Mouse (Mus musculus): ENCODE measurements at regions not wholly inside any gene's neighbourhood (a gene's known extent, or its start where the extent isn't known, plus 50 kb on each side); places are given as distances from the start of the nearest gene placed in this dataset.
A peak's percentile ranks its signal among the peaks of the same experiment; 100 is the strongest.

DNA sequence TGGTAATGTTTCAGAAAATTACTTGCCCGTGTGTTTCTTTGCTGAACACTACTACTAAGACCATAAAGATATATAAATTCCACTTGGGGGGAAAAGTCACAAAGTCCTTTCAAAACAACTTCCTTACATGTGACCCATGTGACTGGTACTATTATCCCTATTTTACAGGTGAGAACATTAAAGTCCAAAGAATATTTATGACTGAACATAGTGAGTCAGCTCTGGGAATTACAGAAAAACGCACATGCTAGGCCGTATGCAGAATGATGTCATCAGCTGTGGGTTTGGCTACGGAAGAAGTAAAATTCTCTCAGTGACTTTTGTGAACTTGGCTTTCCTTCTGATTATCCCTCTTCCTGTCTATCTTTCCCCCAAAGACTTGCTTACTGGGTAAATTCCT is 166.6 kb upstream of the Tent5a start:
- H3K4me1 ChIP-seq (ENCODE audit: control insufficient read depth, insufficient read depth, low read length) = peaks cover 7% of the 10 kb centered on the region; the same call in 1 of the 2 replicates
- peak overlapping the region; percentile 92 for H3K27ac ChIP-seq (ENCODE audit: insufficient read depth, low read length)
- no peak overlapping the region for H3K4me3 ChIP-seq (ENCODE audit: insufficient read depth, low read length)
- TF ChIP-seq CTCF (IDR thresholded peaks at IDR 0.05; ENCODE audit: borderline replicate concordance, insufficient read depth, low read length) (no peak), POLR2A (IDR thresholded peaks at IDR 0.05; ENCODE audit: low read depth, low read length) (no peak)

DNA sequence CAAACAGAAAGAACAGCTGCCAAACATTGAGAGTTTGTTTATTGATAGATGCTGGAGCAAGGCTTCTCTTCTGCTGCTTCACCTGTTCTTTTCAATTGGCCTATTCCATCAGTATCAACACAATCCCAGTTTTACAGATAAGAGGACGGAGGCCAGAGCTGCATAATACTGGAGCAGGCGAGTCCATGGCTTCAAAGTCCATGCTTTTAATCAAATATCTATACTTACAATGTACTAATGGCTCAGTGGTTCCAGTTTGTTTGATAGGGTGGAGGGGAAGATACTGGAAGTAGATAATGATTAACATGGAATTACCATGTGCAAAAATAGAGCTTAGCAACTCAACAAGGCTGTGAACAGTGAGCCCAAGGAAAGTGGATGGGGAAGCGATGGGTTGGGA is 163.2 kb upstream of the Tent5a start:
- Histone ChIP-seq H3K4me3 (ENCODE audit: insufficient read depth, low read length) (no peak overlapping the region), H3K4me1 (ENCODE audit: control insufficient read depth, insufficient read depth, low read length) (peaks cover 7% of the 10 kb centered on the region; the same call in 1 of the 2 replicates), H3K27ac (ENCODE audit: insufficient read depth, low read length) (no peak overlapping the region)
- TF ChIP-seq CTCF (IDR thresholded peaks at IDR 0.05; ENCODE audit: borderline replicate concordance, insufficient read depth, low read length) (no peak), POLR2A (IDR thresholded peaks at IDR 0.05; ENCODE audit: low read depth, low read length) (no peak)

DNA sequence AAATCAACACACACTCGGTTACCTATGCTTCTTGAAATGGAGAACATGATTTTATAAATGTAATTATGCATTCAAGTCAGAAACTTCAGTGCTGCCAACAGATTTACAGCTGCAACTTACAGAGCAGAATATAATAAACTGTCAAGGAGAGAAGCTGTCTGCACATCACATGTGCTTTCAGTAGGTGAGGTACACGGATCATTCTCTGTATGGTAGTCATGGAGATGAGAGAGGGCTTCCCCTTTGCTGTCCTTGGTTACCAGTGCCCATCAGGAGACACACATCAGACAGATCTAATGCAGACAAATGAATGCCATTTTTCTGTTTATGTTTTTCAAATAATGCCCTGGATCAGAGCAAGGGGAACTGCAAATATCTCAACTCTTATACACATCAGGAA is 160.8 kb upstream of the Tent5a start:
- Histone ChIP-seq H3K4me1 (ENCODE audit: control insufficient read depth, insufficient read depth, low read length) (no peaks in the 10 kb centered on the region), H3K27ac (ENCODE audit: insufficient read depth, low read length) (no peak overlapping the region), H3K4me3 (ENCODE audit: insufficient read depth, low read length) (no peak overlapping the region)
- TF ChIP-seq CTCF (IDR thresholded peaks at IDR 0.05; ENCODE audit: borderline replicate concordance, insufficient read depth, low read length) = no peak
- TF ChIP-seq POLR2A (IDR thresholded peaks at IDR 0.05; ENCODE audit: low read depth, low read length) = no peak

GRCm38 (mm10) chr9:85487052-85487668 is 160.0 kb upstream of the Tent5a start:
- Histone ChIP-seq H3K4me3 (ENCODE audit: insufficient read depth, low read length) (no peak overlapping the region), H3K27ac (ENCODE audit: insufficient read depth, low read length) (no peak overlapping the region), H3K4me1 (ENCODE audit: control insufficient read depth, insufficient read depth, low read length) (no peaks in the 10 kb centered on the region)
- TF ChIP-seq POLR2A (IDR thresholded peaks at IDR 0.05; ENCODE audit: low read depth, low read length) (no peak), CTCF (IDR thresholded peaks at IDR 0.05; ENCODE audit: borderline replicate concordance, insufficient read depth, low read length) (no peak)

GRCm38 (mm10) chr9:85485749-85486148 is 158.6 kb upstream of the Tent5a start:
- no peak overlapping the region for H3K4me3 ChIP-seq (ENCODE audit: insufficient read depth, low read length)
- H3K4me1 ChIP-seq (ENCODE audit: control insufficient read depth, insufficient read depth, low read length) = no peaks in the 10 kb centered on the region
- no peak overlapping the region for H3K27ac ChIP-seq (ENCODE audit: insufficient read depth, low read length)
- TF ChIP-seq CTCF (IDR thresholded peaks at IDR 0.05; ENCODE audit: borderline replicate concordance, insufficient read depth, low read length) (no peak), POLR2A (IDR thresholded peaks at IDR 0.05; ENCODE audit: low read depth, low read length) (no peak)

GRCm38 (mm10) chr9:85483248-85483647 is 156.1 kb upstream of the Tent5a start:
- no peak for TF ChIP-seq POLR2A (IDR thresholded peaks at IDR 0.05; ENCODE audit: low read depth, low read length)
- TF ChIP-seq CTCF (IDR thresholded peaks at IDR 0.05; ENCODE audit: borderline replicate concordance, insufficient read depth, low read length) = no peak
- Histone ChIP-seq H3K4me1 (ENCODE audit: control insufficient read depth, insufficient read depth, low read length) (no peaks in the 10 kb centered on the region), H3K4me3 (ENCODE audit: insufficient read depth, low read length) (no peak overlapping the region), H3K27ac (ENCODE audit: insufficient read depth, low read length) (no peak overlapping the region)

DNA sequence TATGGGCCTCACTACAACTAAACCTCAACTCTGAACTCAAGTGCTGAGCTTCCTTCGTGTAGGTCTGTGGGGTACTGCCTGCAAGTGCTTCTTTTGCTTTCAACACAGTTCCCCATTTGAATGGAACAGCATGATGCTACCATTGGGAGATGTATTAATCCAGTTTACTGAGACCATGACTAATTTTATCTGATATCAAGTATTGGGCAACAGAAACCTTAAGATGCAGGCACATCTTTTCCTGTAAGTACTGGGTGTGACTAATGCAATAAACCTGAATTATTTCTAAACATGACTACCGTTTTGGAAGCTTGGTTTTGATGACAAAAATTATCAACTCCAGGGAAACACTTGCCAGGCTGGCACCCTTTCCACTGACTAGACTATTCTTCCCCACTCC is 153.4 kb upstream of the Tent5a start:
- no peak overlapping the region for H3K27ac ChIP-seq (ENCODE audit: insufficient read depth, low read length)
- H3K4me3 ChIP-seq (ENCODE audit: insufficient read depth, low read length) = no peak overlapping the region
- H3K4me1 ChIP-seq (ENCODE audit: control insufficient read depth, insufficient read depth, low read length) = no peaks in the 10 kb centered on the region
- no peak for TF ChIP-seq POLR2A (IDR thresholded peaks at IDR 0.05; ENCODE audit: low read depth, low read length)
- no peak for TF ChIP-seq CTCF (IDR thresholded peaks at IDR 0.05; ENCODE audit: borderline replicate concordance, insufficient read depth, low read length)

DNA sequence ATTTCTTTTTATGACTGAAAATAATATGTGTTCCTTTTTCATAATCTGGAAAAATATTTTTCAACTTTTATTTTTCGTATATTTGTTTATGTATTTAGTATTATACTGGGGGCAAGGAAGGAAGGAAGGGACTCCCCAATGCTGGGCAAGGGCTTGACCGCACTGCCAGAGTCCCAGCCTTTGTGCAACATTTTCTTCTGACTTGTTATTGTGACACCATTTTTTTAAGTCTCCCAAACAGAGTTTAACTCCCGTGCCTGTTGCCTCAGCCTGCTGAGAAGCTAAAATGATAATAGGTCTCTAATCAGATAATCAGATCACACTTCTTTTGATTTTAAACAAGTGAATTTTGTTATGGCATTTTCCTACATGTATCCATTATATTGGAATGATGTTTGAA is 148.1 kb upstream of the Tent5a start:
- H3K4me3 ChIP-seq (ENCODE audit: insufficient read depth, low read length) = no peak overlapping the region
- no peaks in the 10 kb centered on the region for H3K4me1 ChIP-seq (ENCODE audit: control insufficient read depth, insufficient read depth, low read length)
- TF ChIP-seq CTCF (IDR thresholded peaks at IDR 0.05; ENCODE audit: borderline replicate concordance, insufficient read depth, low read length) = no peak
- no peak for TF ChIP-seq POLR2A (IDR thresholded peaks at IDR 0.05; ENCODE audit: low read depth, low read length)
- no peak overlapping the region for H3K27ac ChIP-seq (ENCODE audit: insufficient read depth, low read length)

DNA sequence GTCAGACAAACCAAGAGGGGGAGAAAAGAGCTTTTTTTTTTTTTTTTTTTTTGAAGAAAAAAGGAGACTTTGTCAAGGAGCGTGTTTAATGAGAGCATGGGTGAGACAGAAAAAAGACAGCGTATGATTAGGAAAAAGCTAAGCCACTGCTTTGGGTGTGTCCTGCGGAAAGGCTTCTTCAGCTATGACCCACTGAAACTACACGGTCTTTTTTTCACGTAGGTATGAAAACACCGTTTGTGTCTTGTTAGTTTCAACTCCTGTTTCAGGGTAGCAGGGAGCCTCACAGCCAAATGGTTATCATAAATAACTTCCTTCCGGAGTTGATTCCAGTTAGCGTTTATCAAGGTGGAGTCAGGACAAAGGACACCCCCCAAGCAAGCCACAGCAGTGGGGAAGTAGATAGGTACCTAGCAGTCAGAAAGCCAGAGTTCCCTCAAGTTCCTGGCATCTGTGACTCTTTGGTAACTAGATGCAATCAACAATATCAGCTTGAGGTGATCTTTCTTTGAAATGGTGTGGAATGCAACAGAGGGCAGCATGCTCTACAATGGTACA is 143.2 kb upstream of the Tent5a start:
- Histone ChIP-seq H3K4me1 (ENCODE audit: control insufficient read depth, insufficient read depth, low read length) (peaks cover 4% of the 10 kb centered on the region), H3K27ac (ENCODE audit: insufficient read depth, low read length) (no peak overlapping the region), H3K4me3 (ENCODE audit: insufficient read depth, low read length) (no peak overlapping the region)
- no peak for TF ChIP-seq CTCF (IDR thresholded peaks at IDR 0.05; ENCODE audit: borderline replicate concordance, insufficient read depth, low read length)
- TF ChIP-seq POLR2A (IDR thresholded peaks at IDR 0.05; ENCODE audit: low read depth, low read length) = no peak

- H3K4me3 ChIP-seq (ENCODE audit: insufficient read depth, low read length) = no peak overlapping the region
- TF ChIP-seq CTCF (IDR thresholded peaks at IDR 0.05; ENCODE audit: borderline replicate concordance, insufficient read depth, low read length) = no peak
- no peak for TF ChIP-seq POLR2A (IDR thresholded peaks at IDR 0.05; ENCODE audit: low read depth, low read length)
- peaks cover 4% of the 10 kb centered on the region for H3K4me1 ChIP-seq (ENCODE audit: control insufficient read depth, insufficient read depth, low read length)
- peak overlapping the region; percentile 36 for H3K27ac ChIP-seq (ENCODE audit: insufficient read depth, low read length)
These were observed 142.1 kb upstream of the Tent5a start for GRCm38 (mm10) chr9:85469288-85469687.

Data from embryonic fibroblast, embryonic 13.5 days (primary cell).